Mouse (Mus musculus): ENCODE results near the gene Zfp691. TPM values are rescaled to one million over a fixed set of nuclear protein-coding genes. Genes with fewer than 3 reads are reported as not detected.

Gene Zfp691
- polyA plus RNA-seq, 1 experiment: 7.2 TPM

DNA sequence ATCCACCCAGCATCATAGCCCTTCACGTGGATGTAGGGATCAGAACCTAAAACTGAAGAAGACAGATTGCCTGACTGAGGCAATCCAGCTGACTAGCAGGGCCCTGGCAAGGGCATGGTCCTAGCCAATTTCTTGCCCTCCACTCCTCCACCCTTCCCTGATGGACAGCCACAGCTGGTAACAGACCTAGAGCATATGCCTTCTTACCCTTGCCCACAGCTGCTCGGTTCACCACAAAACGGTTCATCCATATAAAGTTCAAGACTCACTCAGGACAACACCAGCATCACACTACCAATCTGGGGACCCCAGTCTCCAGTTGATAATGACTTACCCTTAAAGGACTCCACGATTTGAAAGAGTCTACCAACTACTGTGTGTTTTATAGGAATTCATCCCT is 11.8 kb upstream of the Zfp691 start:
- Histone ChIP-seq H3K79me2 (ENCODE audit: control insufficient read depth, insufficient read depth) (no peaks in the 10 kb centered on the region), H3K4me2 (ENCODE audit: low read depth) (peak overlapping the region; percentile 48), H3K36me3 (ENCODE audit: control insufficient read depth, insufficient read depth) (no peaks in the 10 kb centered on the region), H3ac (ENCODE audit: control insufficient read depth, insufficient read length) (no peak overlapping the region), H3K4me3 (no peak overlapping the region), H3K27me3 (ENCODE audit: control insufficient read depth, insufficient read depth, insufficient read length) (no peaks in the 10 kb centered on the region)
- TF ChIP-seq TCF12 (IDR thresholded peaks at IDR 0.05; ENCODE audit: insufficient read depth, poor library complexity, severe bottlenecking) (peak; percentile 97), SRF (IDR thresholded peaks at IDR 0.05; ENCODE audit: control insufficient read depth, insufficient read length, low read depth) (no peak), MAX (IDR thresholded peaks at IDR 0.05; ENCODE audit: low read depth) (no peak), POLR2AphosphoS2 (IDR thresholded peaks at IDR 0.05; ENCODE audit: insufficient read length, low read depth) (no peak), E2F4 (IDR thresholded peaks at IDR 0.05; ENCODE audit: insufficient read depth) (no peak), TCF3 (IDR thresholded peaks at IDR 0.05; ENCODE audit: insufficient read length, low read depth) (peak; percentile 93), MYOD1 (IDR thresholded peaks at IDR 0.05; ENCODE audit: control insufficient read depth in 1 of 3, insufficient read length in 2 of 3, low read depth in 2 of 3) (peak; percentile 84 to 100 (median 99)), CEBPB (IDR thresholded peaks at IDR 0.05; ENCODE audit: insufficient read depth, poor library complexity, severe bottlenecking) (no peak), REST (IDR thresholded peaks at IDR 0.05; ENCODE audit: insufficient read depth, insufficient read length) (no peak), MYOG (IDR thresholded peaks at IDR 0.05; ENCODE audit: control insufficient read depth in 1 of 3, insufficient read depth in 1 of 3, insufficient read length in 2 of 3, low read depth in 2 of 3) (peak; percentile 58 to 91 (median 77)), POLR2A (IDR thresholded peaks at IDR 0.05; ENCODE audit: insufficient read length, low read depth) (no peak), USF1 (IDR thresholded peaks at IDR 0.05; ENCODE audit: low read depth) (no peak)

DNA sequence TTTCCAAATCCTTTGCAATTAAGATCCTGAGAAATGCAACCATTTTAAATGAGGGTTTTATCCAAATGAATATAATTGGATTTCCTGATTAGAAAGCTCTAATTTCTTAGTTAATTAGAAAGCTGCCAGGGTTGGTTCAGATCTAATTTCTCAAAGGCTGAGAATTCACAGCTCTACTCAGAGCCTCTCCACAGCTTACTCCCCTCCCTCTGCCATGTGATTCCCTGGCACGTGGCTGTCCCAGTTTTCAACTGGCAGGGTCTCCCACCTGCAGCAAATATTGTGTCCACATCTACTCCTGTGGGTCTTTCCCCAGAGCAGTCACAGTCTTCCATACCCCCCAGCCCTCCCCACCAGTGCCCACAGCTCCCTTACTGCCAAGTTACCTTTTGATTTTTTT is 9.5 kb upstream of the Zfp691 start:
- no peaks in the 10 kb centered on the region for H3K36me3 ChIP-seq (ENCODE audit: control insufficient read depth, insufficient read depth)
- no peak overlapping the region for H3K4me2 ChIP-seq (ENCODE audit: low read depth)
- H3K79me2 ChIP-seq (ENCODE audit: control insufficient read depth, insufficient read depth): no peaks in the 10 kb centered on the region
- no peak overlapping the region for H3K4me3 ChIP-seq
- H3ac ChIP-seq (ENCODE audit: control insufficient read depth, insufficient read length): no peak overlapping the region
- TF ChIP-seq MYOG (IDR thresholded peaks at IDR 0.05; ENCODE audit: control insufficient read depth in 1 of 3, insufficient read depth in 1 of 3, insufficient read length in 2 of 3, low read depth in 2 of 3) (no peak), MAX (IDR thresholded peaks at IDR 0.05; ENCODE audit: low read depth) (no peak), POLR2AphosphoS2 (IDR thresholded peaks at IDR 0.05; ENCODE audit: insufficient read length, low read depth) (no peak), SRF (IDR thresholded peaks at IDR 0.05; ENCODE audit: control insufficient read depth, insufficient read length, low read depth) (no peak), TCF3 (IDR thresholded peaks at IDR 0.05; ENCODE audit: insufficient read length, low read depth) (no peak), E2F4 (IDR thresholded peaks at IDR 0.05; ENCODE audit: insufficient read depth) (no peak), MYOD1 (IDR thresholded peaks at IDR 0.05; ENCODE audit: control insufficient read depth in 1 of 3, insufficient read length in 2 of 3, low read depth in 2 of 3) (no peak), CEBPB (IDR thresholded peaks at IDR 0.05; ENCODE audit: insufficient read depth, poor library complexity, severe bottlenecking) (no peak)
- H3K27me3 ChIP-seq (ENCODE audit: control insufficient read depth, insufficient read depth, insufficient read length): no peaks in the 10 kb centered on the region

DNA sequence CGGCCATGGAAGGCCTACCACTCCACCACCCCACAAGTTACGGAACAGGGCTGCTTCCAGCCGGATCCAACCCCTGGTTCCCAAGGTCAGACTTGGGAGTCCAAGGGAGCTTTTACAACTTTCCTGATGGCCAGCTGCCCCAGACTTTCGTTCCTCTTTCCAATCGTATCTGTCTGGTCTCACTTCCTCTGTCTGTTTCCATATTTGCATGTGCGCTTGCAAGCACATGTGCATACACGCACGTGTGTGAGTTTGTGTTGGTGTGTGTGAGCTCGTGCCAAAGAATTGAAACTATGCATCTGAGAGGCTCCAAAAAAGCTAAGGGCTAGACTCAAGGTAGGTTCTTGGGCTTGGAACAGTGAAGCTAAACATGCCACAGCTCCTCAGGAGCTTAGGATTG is 7.5 kb upstream of the Zfp691 start:
- Histone ChIP-seq H3K4me2 (ENCODE audit: low read depth) (no peak overlapping the region), H3K36me3 (ENCODE audit: control insufficient read depth, insufficient read depth) (no peaks in the 10 kb centered on the region), H3K4me3 (no peak overlapping the region), H3K79me2 (ENCODE audit: control insufficient read depth, insufficient read depth) (no peaks in the 10 kb centered on the region), H3ac (ENCODE audit: control insufficient read depth, insufficient read length) (no peak overlapping the region), H3K27me3 (ENCODE audit: control insufficient read depth, insufficient read depth, insufficient read length) (no peaks in the 10 kb centered on the region)
- TF ChIP-seq E2F4 (IDR thresholded peaks at IDR 0.05; ENCODE audit: insufficient read depth) (no peak), TCF3 (IDR thresholded peaks at IDR 0.05; ENCODE audit: insufficient read length, low read depth) (no peak), POLR2A (IDR thresholded peaks at IDR 0.05; ENCODE audit: insufficient read length, low read depth) (no peak), SRF (IDR thresholded peaks at IDR 0.05; ENCODE audit: control insufficient read depth, insufficient read length, low read depth) (no peak), USF1 (IDR thresholded peaks at IDR 0.05; ENCODE audit: low read depth) (no peak), REST (IDR thresholded peaks at IDR 0.05; ENCODE audit: insufficient read depth, insufficient read length) (no peak)

DNA sequence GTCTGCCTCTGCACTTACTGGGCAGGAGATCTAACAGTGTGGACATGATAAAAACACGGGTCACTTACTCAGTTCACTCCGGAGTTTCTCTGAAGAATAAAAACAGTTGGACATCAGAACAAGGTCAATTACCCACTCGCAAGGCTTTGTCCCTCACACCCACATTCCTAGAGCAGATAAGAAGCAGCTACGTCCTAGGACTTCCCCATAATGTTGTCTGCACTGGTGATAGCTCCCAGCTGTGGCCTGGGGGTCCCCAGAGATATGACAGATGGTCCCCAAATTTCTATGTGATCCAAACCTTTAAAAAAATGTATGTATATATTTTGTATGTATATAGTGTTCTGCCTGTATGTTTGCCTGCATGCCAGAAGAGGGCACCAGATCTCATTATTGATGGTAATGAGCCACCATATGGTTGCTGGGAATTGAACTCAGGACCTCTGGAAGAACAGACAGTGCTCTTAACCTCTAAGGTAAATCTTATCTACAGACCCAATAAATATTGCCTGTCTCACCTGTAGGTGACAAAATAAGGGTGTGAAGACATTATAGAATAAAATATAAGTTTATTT is 6.2 kb upstream of the Zfp691 start:
- Histone ChIP-seq H3K4me2 (ENCODE audit: low read depth) (no peak overlapping the region), H3K36me3 (ENCODE audit: control insufficient read depth, insufficient read depth) (no peaks in the 10 kb centered on the region), H3ac (ENCODE audit: control insufficient read depth, insufficient read length) (no peak overlapping the region), H3K79me2 (ENCODE audit: control insufficient read depth, insufficient read depth) (no peaks in the 10 kb centered on the region), H3K4me3 (no peak overlapping the region), H3K27me3 (ENCODE audit: control insufficient read depth, insufficient read depth, insufficient read length) (no peaks in the 10 kb centered on the region)
- TF ChIP-seq POLR2A (IDR thresholded peaks at IDR 0.05; ENCODE audit: insufficient read length, low read depth) (no peak), TCF3 (IDR thresholded peaks at IDR 0.05; ENCODE audit: insufficient read length, low read depth) (no peak)

DNA sequence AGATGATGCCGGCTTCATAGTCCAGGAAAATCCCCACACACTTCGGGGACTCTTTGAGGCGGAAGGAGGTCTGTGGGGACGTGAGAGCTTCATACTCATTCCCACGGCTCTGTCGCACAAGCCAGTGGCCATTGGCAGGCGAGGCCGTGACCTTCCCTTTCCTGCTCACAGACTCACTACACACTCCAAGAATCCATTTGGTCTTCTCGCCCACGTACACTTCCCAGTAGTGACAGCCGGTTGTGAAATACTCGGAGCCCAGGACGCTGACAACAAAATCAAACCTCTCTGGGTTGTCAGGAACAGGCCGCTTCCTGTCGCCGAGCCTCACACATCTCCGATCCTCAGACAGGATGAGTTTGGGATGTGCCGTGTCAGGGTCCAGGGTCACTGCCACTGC is 4.3 kb upstream of the Zfp691 start:
- Histone ChIP-seq H3K4me3 (no peak overlapping the region), H3K27me3 (ENCODE audit: control insufficient read depth, insufficient read depth, insufficient read length) (no peaks in the 10 kb centered on the region), H3ac (ENCODE audit: control insufficient read depth, insufficient read length) (no peak overlapping the region), H3K79me2 (ENCODE audit: control insufficient read depth, insufficient read depth) (peaks cover 4% of the 10 kb centered on the region), H3K4me2 (ENCODE audit: low read depth) (no peak overlapping the region), H3K36me3 (ENCODE audit: control insufficient read depth, insufficient read depth) (no peaks in the 10 kb centered on the region)
- TF ChIP-seq SRF (IDR thresholded peaks at IDR 0.05; ENCODE audit: control insufficient read depth, insufficient read length, low read depth) (no peak), TCF12 (IDR thresholded peaks at IDR 0.05; ENCODE audit: insufficient read depth, poor library complexity, severe bottlenecking) (no peak), CEBPB (IDR thresholded peaks at IDR 0.05; ENCODE audit: insufficient read depth, poor library complexity, severe bottlenecking) (no peak), MAX (IDR thresholded peaks at IDR 0.05; ENCODE audit: low read depth) (no peak), POLR2AphosphoS2 (IDR thresholded peaks at IDR 0.05; ENCODE audit: insufficient read length, low read depth) (no peak), MYOD1 (IDR thresholded peaks at IDR 0.05; ENCODE audit: control insufficient read depth in 1 of 3, insufficient read length in 2 of 3, low read depth in 2 of 3) (no peak), USF1 (IDR thresholded peaks at IDR 0.05; ENCODE audit: low read depth) (no peak), MYOG (IDR thresholded peaks at IDR 0.05; ENCODE audit: control insufficient read depth in 1 of 3, insufficient read depth in 1 of 3, insufficient read length in 2 of 3, low read depth in 2 of 3) (no peak), TCF3 (IDR thresholded peaks at IDR 0.05; ENCODE audit: insufficient read length, low read depth) (no peak), REST (IDR thresholded peaks at IDR 0.05; ENCODE audit: insufficient read depth, insufficient read length) (no peak), E2F4 (IDR thresholded peaks at IDR 0.05; ENCODE audit: insufficient read depth) (no peak), POLR2A (IDR thresholded peaks at IDR 0.05; ENCODE audit: insufficient read length, low read depth) (no peak)
